Mouse (Mus musculus) inflammation-experienced regulatory T-cells (primary cell): ENCODE data around the gene Mup15. TPM values are rescaled to one million over a fixed set of nuclear protein-coding genes. Genes with fewer than 3 reads are reported as not detected.

Experiments
- polyA plus RNA-seq, 2 experiments: library from polyadenylated mRNA; unstranded; fragments of 100-300 nt; shearing (Covaris generic); gene quantifications; one replicate each; pipeline ENCODE4 v1.2.1; 2017

Gene Mup15
- polyA plus RNA-seq = not detected

DNA sequence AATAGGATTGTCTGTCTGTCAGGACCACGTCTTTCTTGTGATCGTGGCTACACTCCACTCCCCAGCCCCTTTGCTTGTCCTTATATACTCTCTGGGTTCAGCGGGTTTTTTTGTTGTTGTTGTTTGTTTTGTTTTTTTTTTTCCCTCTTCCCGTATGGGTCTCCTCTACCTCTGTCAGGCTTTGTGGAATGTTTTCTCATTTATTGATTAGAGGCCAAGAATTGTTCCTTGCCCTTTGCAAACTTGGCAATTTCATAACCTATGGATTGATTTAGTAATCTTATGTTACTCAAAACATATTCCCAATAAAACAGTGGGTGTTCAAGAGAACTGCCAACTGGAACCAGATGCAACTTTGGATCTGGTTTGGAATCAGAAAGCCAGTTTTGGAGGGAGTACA, at the start of gene Mup15:
Mup15 (minus strand) TSS at position 101 of the 400 bp plus-strand sequence.

Other genes with a start within 250 kb of the Mup15 start
- not detected for gene Mup13, start 211.5 kb downstream of the Mup15 start, polyA plus RNA-seq
- gene Mup14, start 135.7 kb downstream of the Mup15 start, polyA plus RNA-seq = 1 to 10 TPM; 1.1 to 2.5 TPM
- gene Mup16, start 79.8 kb upstream of the Mup15 start, polyA plus RNA-seq = not detected
- not detected for gene Mup17, start 156.1 kb upstream of the Mup15 start, polyA plus RNA-seq
- gene Mup18, start 234.4 kb upstream of the Mup15 start, polyA plus RNA-seq = not detected